Mouse (Mus musculus): ENCODE results near the gene Cox8a. TPM values are rescaled to one million over a fixed set of nuclear protein-coding genes. Genes with fewer than 3 reads are reported as not detected.
A peak's percentile ranks its signal among the peaks of the same experiment; 100 is the strongest.

Cox8a gene
- polyA plus RNA-seq, 1 experiment from 2014 or later = 917 TPM

- no peaks in the 10 kb centered on the region for H3K4me1 ChIP-seq (ENCODE audit: insufficient read depth)
- H3K36me3 ChIP-seq (ENCODE audit: insufficient read depth) = peaks cover 31% of the 10 kb centered on the region
- DNase-seq (no peak), ATAC-seq (ENCODE audit: insufficient read depth) (no peak)
- no peak overlapping the region for H3K9ac ChIP-seq
- no peak overlapping the region for H3K4me3 ChIP-seq (ENCODE audit: low read depth, low read length)
- no peaks in the 10 kb centered on the region for H3K27me3 ChIP-seq (ENCODE audit: insufficient read depth, low read length)
- no peak overlapping the region for H3K4me2 ChIP-seq
- H3K27ac ChIP-seq (ENCODE audit: low read depth) = no peak overlapping the region
- no peaks in the 10 kb centered on the region for H3K9me3 ChIP-seq (ENCODE audit: low read depth, low read length)
- 0 out of 2 replicates have a peak, but pooled peaks have one; percentile 10 for TF ChIP-seq CTCF (IDR thresholded peaks at IDR 0.05; ENCODE audit: low read depth)
These were observed 6.1 kb upstream of the Cox8a start for GRCm38 (mm10) chr19:7223488-7223887.

GRCm38 (mm10) chr19:7222196-7222595, 4.8 kb upstream of the Cox8a start:
- H3K27ac ChIP-seq (ENCODE audit: low read depth) = no peak overlapping the region
- no peaks in the 10 kb centered on the region for H3K9me3 ChIP-seq (ENCODE audit: low read depth, low read length)
- no peak overlapping the region for H3K4me3 ChIP-seq (ENCODE audit: low read depth, low read length)
- no peak for ATAC-seq (ENCODE audit: insufficient read depth)
- H3K4me2 ChIP-seq = no peak overlapping the region
- WGBS = 83% methylated on average over 6 of the region's 6 CpGs
- no peak overlapping the region for H3K9ac ChIP-seq
- H3K4me1 ChIP-seq (ENCODE audit: insufficient read depth) = no peaks in the 10 kb centered on the region; the same call in 1 of the 2 replicates
- no peak for TF ChIP-seq CTCF (IDR thresholded peaks at IDR 0.05; ENCODE audit: low read depth)
- no peak for DNase-seq
- H3K36me3 ChIP-seq (ENCODE audit: insufficient read depth) = peaks cover 19% of the 10 kb centered on the region
- H3K27me3 ChIP-seq (ENCODE audit: insufficient read depth, low read length) = no peaks in the 10 kb centered on the region

- H3K27me3 ChIP-seq (ENCODE audit: insufficient read depth, low read length) = no peaks in the 10 kb centered on the region
- WGBS = 95% methylated on average over 5 of the region's 5 CpGs
- no peak for ATAC-seq (ENCODE audit: insufficient read depth)
- no peak overlapping the region for H3K4me2 ChIP-seq
- H3K36me3 ChIP-seq (ENCODE audit: insufficient read depth) = peaks cover 21% of the 10 kb centered on the region
- H3K4me3 ChIP-seq (ENCODE audit: low read depth, low read length) = no peak overlapping the region
- H3K9ac ChIP-seq = no peak overlapping the region
- peaks cover 15% of the 10 kb centered on the region for H3K4me1 ChIP-seq (ENCODE audit: insufficient read depth)
- no peak for DNase-seq
- no peaks in the 10 kb centered on the region for H3K9me3 ChIP-seq (ENCODE audit: low read depth, low read length)
- no peak overlapping the region for H3K27ac ChIP-seq (ENCODE audit: low read depth)
- no peak for TF ChIP-seq CTCF (IDR thresholded peaks at IDR 0.05; ENCODE audit: low read depth)
These were observed 1.3 kb upstream of the Cox8a start for GRCm38 (mm10) chr19:7218753-7219152.

- ATAC-seq (ENCODE audit: insufficient read depth) = peak; percentile 4; the same call in 1 of the 2 replicates
- peak overlapping the region; percentile 95 for H3K4me2 ChIP-seq
- H3K27me3 ChIP-seq (ENCODE audit: insufficient read depth, low read length) = no peaks in the 10 kb centered on the region
- H3K36me3 ChIP-seq (ENCODE audit: insufficient read depth) = peaks cover 29% of the 10 kb centered on the region
- no peak for TF ChIP-seq CTCF (IDR thresholded peaks at IDR 0.05; ENCODE audit: low read depth)
- H3K4me1 ChIP-seq (ENCODE audit: insufficient read depth) = peaks cover 15% of the 10 kb centered on the region
- H3K9me3 ChIP-seq (ENCODE audit: low read depth, low read length) = no peaks in the 10 kb centered on the region
- H3K27ac ChIP-seq (ENCODE audit: low read depth) = no peak overlapping the region
- 12% methylated on average over 6 of the region's 6 CpGs for WGBS
- H3K9ac ChIP-seq = peak overlapping the region; percentile 32
- DNase-seq = no peak
- peak overlapping the region; percentile 89 for H3K4me3 ChIP-seq (ENCODE audit: low read depth, low read length)
These were observed 481 bp upstream of the Cox8a start for GRCm38 (mm10) chr19:7217926-7218267.

GRCm38 (mm10) chr19:7214484-7214883, 2.9 kb downstream of the Cox8a start:
- 60% methylated on average over 5 of the region's 5 CpGs for WGBS
- Histone ChIP-seq H3K4me3 (ENCODE audit: low read depth, low read length) (no peak overlapping the region), H3K4me1 (ENCODE audit: insufficient read depth) (peaks cover 15% of the 10 kb centered on the region), H3K36me3 (ENCODE audit: insufficient read depth) (peaks cover 42% of the 10 kb centered on the region), H3K27ac (ENCODE audit: low read depth) (0 out of 2 replicates have a peak overlapping the region, but pooled peaks have one; percentile 38), H3K9ac (no peak overlapping the region), H3K27me3 (ENCODE audit: insufficient read depth, low read length) (no peaks in the 10 kb centered on the region), H3K9me3 (ENCODE audit: low read depth, low read length) (no peaks in the 10 kb centered on the region), H3K4me2 (peak overlapping the region; percentile 15; the same call in 1 of the 2 replicates)
- peak; percentile 35 for ATAC-seq (ENCODE audit: insufficient read depth)
- DNase-seq = peak; percentile 85
- no peak for TF ChIP-seq CTCF (IDR thresholded peaks at IDR 0.05; ENCODE audit: low read depth)

GRCm38 (mm10) chr19:7213010-7213409, 4.4 kb downstream of the Cox8a start:
- Histone ChIP-seq H3K36me3 (ENCODE audit: insufficient read depth) (peaks cover 42% of the 10 kb centered on the region), H3K4me2 (no peak overlapping the region), H3K27me3 (ENCODE audit: insufficient read depth, low read length) (no peaks in the 10 kb centered on the region), H3K9ac (no peak overlapping the region), H3K4me1 (ENCODE audit: insufficient read depth) (peaks cover 15% of the 10 kb centered on the region), H3K27ac (ENCODE audit: low read depth) (no peak overlapping the region), H3K4me3 (ENCODE audit: low read depth, low read length) (no peak overlapping the region), H3K9me3 (ENCODE audit: low read depth, low read length) (no peaks in the 10 kb centered on the region)
- DNase-seq (no peak), ATAC-seq (ENCODE audit: insufficient read depth) (no peak)
- WGBS = 89% methylated on average over 3 of the region's 3 CpGs
- no peak for TF ChIP-seq CTCF (IDR thresholded peaks at IDR 0.05; ENCODE audit: low read depth)

- TF ChIP-seq CTCF (IDR thresholded peaks at IDR 0.05; ENCODE audit: low read depth) = no peak
- peaks cover 42% of the 10 kb centered on the region for H3K36me3 ChIP-seq (ENCODE audit: insufficient read depth)
- 74% methylated on average over 1 of the region's 1 CpGs for WGBS
- no peaks in the 10 kb centered on the region for H3K9me3 ChIP-seq (ENCODE audit: low read depth, low read length)
- H3K27me3 ChIP-seq (ENCODE audit: insufficient read depth, low read length) = no peaks in the 10 kb centered on the region
- no peak overlapping the region for H3K4me2 ChIP-seq
- H3K4me3 ChIP-seq (ENCODE audit: low read depth, low read length) = no peak overlapping the region
- no peak overlapping the region for H3K9ac ChIP-seq
- DNase-seq (no peak), ATAC-seq (ENCODE audit: insufficient read depth) (no peak)
- peaks cover 15% of the 10 kb centered on the region for H3K4me1 ChIP-seq (ENCODE audit: insufficient read depth)
- no peak overlapping the region for H3K27ac ChIP-seq (ENCODE audit: low read depth)
These were observed 5.2 kb downstream of the Cox8a start for GRCm38 (mm10) chr19:7212216-7212615.

Data from lung, embryonic 14.5 days (tissue).